Mouse (Mus musculus): ENCODE measurements around the gene Hck. TPM values are rescaled to one million over a fixed set of nuclear protein-coding genes. Genes with fewer than 3 reads are reported as not detected.

The Hck gene
- polyA plus RNA-seq, 1 experiment: 0.10 TPM

DNA sequence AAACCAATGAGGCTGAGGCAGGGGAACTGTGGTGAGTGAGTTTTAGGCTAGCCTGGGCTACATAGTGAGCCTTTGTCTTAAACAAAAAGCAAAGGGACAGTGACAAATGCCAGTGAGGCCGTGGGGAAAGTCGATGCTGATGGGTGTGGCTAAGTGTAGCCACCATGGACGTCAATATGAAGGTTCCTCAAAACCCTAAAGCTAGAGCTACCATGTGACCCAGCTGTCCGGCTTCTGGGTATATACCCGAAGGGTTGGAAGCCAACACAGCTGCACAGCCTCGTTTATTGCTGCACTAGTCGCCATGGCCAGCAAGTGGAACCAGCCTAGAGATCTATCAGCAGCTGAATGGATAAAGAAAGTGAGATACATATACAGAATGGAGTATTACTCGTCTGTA, 11.9 kb downstream of the Hck start:
- TF ChIP-seq MYOG (IDR thresholded peaks at IDR 0.05; ENCODE audit: control insufficient read depth in 1 of 3, insufficient read depth in 1 of 3, insufficient read length in 2 of 3, low read depth in 2 of 3) (no peak), TCF3 (IDR thresholded peaks at IDR 0.05; ENCODE audit: insufficient read length, low read depth) (no peak), POLR2A (IDR thresholded peaks at IDR 0.05; ENCODE audit: insufficient read length, low read depth) (no peak), E2F4 (IDR thresholded peaks at IDR 0.05; ENCODE audit: insufficient read depth) (no peak), MYOD1 (IDR thresholded peaks at IDR 0.05; ENCODE audit: control insufficient read depth in 1 of 3, insufficient read length in 2 of 3, low read depth in 2 of 3) (no peak), REST (IDR thresholded peaks at IDR 0.05; ENCODE audit: insufficient read depth, insufficient read length) (no peak), SRF (IDR thresholded peaks at IDR 0.05; ENCODE audit: control insufficient read depth, insufficient read length, low read depth) (no peak), POLR2AphosphoS2 (IDR thresholded peaks at IDR 0.05; ENCODE audit: insufficient read length, low read depth) (no peak), USF1 (IDR thresholded peaks at IDR 0.05; ENCODE audit: low read depth) (no peak)
- no peak overlapping the region for H3K4me2 ChIP-seq (ENCODE audit: low read depth)

GRCm38 (mm10) chr2:153121821-153122615, 13.8 kb downstream of the Hck start:
- H3K36me3 ChIP-seq (ENCODE audit: control insufficient read depth, insufficient read depth): no peaks in the 10 kb centered on the region
- H3K4me2 ChIP-seq (ENCODE audit: low read depth): peak overlapping the region; percentile 1
- H3K27me3 ChIP-seq (ENCODE audit: control insufficient read depth, insufficient read depth, insufficient read length): no peaks in the 10 kb centered on the region
- H3K79me2 ChIP-seq (ENCODE audit: control insufficient read depth, insufficient read depth): no peaks in the 10 kb centered on the region
- H3K4me3 ChIP-seq: no peak overlapping the region
- TF ChIP-seq POLR2A (IDR thresholded peaks at IDR 0.05; ENCODE audit: insufficient read length, low read depth): no peak
- H3ac ChIP-seq (ENCODE audit: control insufficient read depth, insufficient read length): no peak overlapping the region

More for the DNA sequence above, 11.9 kb downstream of the Hck start:
- Histone ChIP-seq H3K27me3 (ENCODE audit: control insufficient read depth, insufficient read depth, insufficient read length) (no peaks in the 10 kb centered on the region), H3K79me2 (ENCODE audit: control insufficient read depth, insufficient read depth) (no peaks in the 10 kb centered on the region), H3K4me3 (no peak overlapping the region), H3K36me3 (ENCODE audit: control insufficient read depth, insufficient read depth) (no peaks in the 10 kb centered on the region), H3ac (ENCODE audit: control insufficient read depth, insufficient read length) (no peak overlapping the region)

GRCm38 (mm10) chr2:153122701-153123100, 14.4 kb downstream of the Hck start:
- Histone ChIP-seq H3K4me2 (ENCODE audit: low read depth) (no peak overlapping the region), H3K36me3 (ENCODE audit: control insufficient read depth, insufficient read depth) (no peaks in the 10 kb centered on the region), H3K4me3 (no peak overlapping the region), H3K79me2 (ENCODE audit: control insufficient read depth, insufficient read depth) (no peaks in the 10 kb centered on the region), H3ac (ENCODE audit: control insufficient read depth, insufficient read length) (no peak overlapping the region), H3K27me3 (ENCODE audit: control insufficient read depth, insufficient read depth, insufficient read length) (no peaks in the 10 kb centered on the region)
- TF ChIP-seq TCF3 (IDR thresholded peaks at IDR 0.05; ENCODE audit: insufficient read length, low read depth) (no peak), SRF (IDR thresholded peaks at IDR 0.05; ENCODE audit: control insufficient read depth, insufficient read length, low read depth) (no peak)

DNA sequence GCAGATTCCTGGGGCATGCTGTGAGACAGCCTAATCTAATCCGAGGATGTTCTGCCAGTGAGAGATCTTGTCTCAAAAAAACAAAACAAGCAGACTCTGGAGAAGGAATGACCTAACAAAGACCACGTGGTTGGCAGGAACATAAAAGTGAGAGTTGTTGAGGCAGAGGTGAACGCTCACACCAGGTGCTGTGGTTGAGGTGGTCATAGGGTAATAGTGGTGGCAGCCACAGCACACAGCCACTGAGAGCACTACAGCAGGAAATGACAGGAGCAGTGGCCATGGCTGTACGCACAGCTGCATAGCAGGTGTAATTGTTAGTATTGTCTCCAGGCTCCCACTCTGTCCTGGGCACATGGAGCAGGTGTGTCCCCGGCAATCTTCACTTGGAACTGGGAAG, 17.6 kb downstream of the Hck start:
- H3K36me3 ChIP-seq (ENCODE audit: control insufficient read depth, insufficient read depth): no peaks in the 10 kb centered on the region
- no peaks in the 10 kb centered on the region for H3K79me2 ChIP-seq (ENCODE audit: control insufficient read depth, insufficient read depth)
- no peak overlapping the region for H3ac ChIP-seq (ENCODE audit: control insufficient read depth, insufficient read length)
- H3K4me3 ChIP-seq: no peak overlapping the region
- H3K27me3 ChIP-seq (ENCODE audit: control insufficient read depth, insufficient read depth, insufficient read length): peaks cover 1% of the 10 kb centered on the region
- no peak overlapping the region for H3K4me2 ChIP-seq (ENCODE audit: low read depth)
- no peak for TF ChIP-seq TCF3 (IDR thresholded peaks at IDR 0.05; ENCODE audit: insufficient read length, low read depth)
- peak in 1 of 3 experiments; percentile 28 for TF ChIP-seq MYOD1 (IDR thresholded peaks at IDR 0.05; ENCODE audit: control insufficient read depth in 1 of 3, insufficient read length in 2 of 3, low read depth in 2 of 3)

- H3K4me2 ChIP-seq (ENCODE audit: low read depth): no peak overlapping the region
- peaks cover 10% of the 10 kb centered on the region for H3K27me3 ChIP-seq (ENCODE audit: control insufficient read depth, insufficient read depth, insufficient read length)
- TF ChIP-seq MAX (IDR thresholded peaks at IDR 0.05; ENCODE audit: low read depth) (no peak), MYOG (IDR thresholded peaks at IDR 0.05; ENCODE audit: control insufficient read depth in 1 of 3, insufficient read depth in 1 of 3, insufficient read length in 2 of 3, low read depth in 2 of 3) (no peak), USF1 (IDR thresholded peaks at IDR 0.05; ENCODE audit: low read depth) (no peak), REST (IDR thresholded peaks at IDR 0.05; ENCODE audit: insufficient read depth, insufficient read length) (no peak), SRF (IDR thresholded peaks at IDR 0.05; ENCODE audit: control insufficient read depth, insufficient read length, low read depth) (no peak)
- no peaks in the 10 kb centered on the region for H3K36me3 ChIP-seq (ENCODE audit: control insufficient read depth, insufficient read depth)
- no peaks in the 10 kb centered on the region for H3K79me2 ChIP-seq (ENCODE audit: control insufficient read depth, insufficient read depth)
- H3ac ChIP-seq (ENCODE audit: control insufficient read depth, insufficient read length): no peak overlapping the region
- no peak overlapping the region for H3K4me3 ChIP-seq
These were observed 22.8 kb downstream of the Hck start for GRCm38 (mm10) chr2:153131019-153131418.

- Histone ChIP-seq H3K4me3 (no peak overlapping the region), H3K36me3 (ENCODE audit: control insufficient read depth, insufficient read depth) (no peaks in the 10 kb centered on the region), H3K4me2 (ENCODE audit: low read depth) (no peak overlapping the region), H3K27me3 (ENCODE audit: control insufficient read depth, insufficient read depth, insufficient read length) (peaks cover 16% of the 10 kb centered on the region), H3K79me2 (ENCODE audit: control insufficient read depth, insufficient read depth) (no peaks in the 10 kb centered on the region), H3ac (ENCODE audit: control insufficient read depth, insufficient read length) (no peak overlapping the region)
- TF ChIP-seq CEBPB (IDR thresholded peaks at IDR 0.05; ENCODE audit: insufficient read depth, poor library complexity, severe bottlenecking) (no peak), TCF12 (IDR thresholded peaks at IDR 0.05; ENCODE audit: insufficient read depth, poor library complexity, severe bottlenecking) (no peak), POLR2AphosphoS2 (IDR thresholded peaks at IDR 0.05; ENCODE audit: insufficient read length, low read depth) (no peak), TCF3 (IDR thresholded peaks at IDR 0.05; ENCODE audit: insufficient read length, low read depth) (no peak), REST (IDR thresholded peaks at IDR 0.05; ENCODE audit: insufficient read depth, insufficient read length) (no peak), MYOG (IDR thresholded peaks at IDR 0.05; ENCODE audit: control insufficient read depth in 1 of 3, insufficient read depth in 1 of 3, insufficient read length in 2 of 3, low read depth in 2 of 3) (no peak), SRF (IDR thresholded peaks at IDR 0.05; ENCODE audit: control insufficient read depth, insufficient read length, low read depth) (no peak), USF1 (IDR thresholded peaks at IDR 0.05; ENCODE audit: low read depth) (no peak), MAX (IDR thresholded peaks at IDR 0.05; ENCODE audit: low read depth) (no peak), E2F4 (IDR thresholded peaks at IDR 0.05; ENCODE audit: insufficient read depth) (no peak), POLR2A (IDR thresholded peaks at IDR 0.05; ENCODE audit: insufficient read length, low read depth) (no peak), MYOD1 (IDR thresholded peaks at IDR 0.05; ENCODE audit: control insufficient read depth in 1 of 3, insufficient read length in 2 of 3, low read depth in 2 of 3) (no peak)
These were observed 26.0 kb downstream of the Hck start for GRCm38 (mm10) chr2:153134237-153134636.

Data from myocyte (in vitro differentiated cells).